Mouse (Mus musculus): ENCODE measurements at regions not wholly inside any gene's neighbourhood (a gene's known extent, or its start where the extent isn't known, plus 50 kb on each side); places are given as distances from the start of the nearest gene placed in this dataset.

DNA sequence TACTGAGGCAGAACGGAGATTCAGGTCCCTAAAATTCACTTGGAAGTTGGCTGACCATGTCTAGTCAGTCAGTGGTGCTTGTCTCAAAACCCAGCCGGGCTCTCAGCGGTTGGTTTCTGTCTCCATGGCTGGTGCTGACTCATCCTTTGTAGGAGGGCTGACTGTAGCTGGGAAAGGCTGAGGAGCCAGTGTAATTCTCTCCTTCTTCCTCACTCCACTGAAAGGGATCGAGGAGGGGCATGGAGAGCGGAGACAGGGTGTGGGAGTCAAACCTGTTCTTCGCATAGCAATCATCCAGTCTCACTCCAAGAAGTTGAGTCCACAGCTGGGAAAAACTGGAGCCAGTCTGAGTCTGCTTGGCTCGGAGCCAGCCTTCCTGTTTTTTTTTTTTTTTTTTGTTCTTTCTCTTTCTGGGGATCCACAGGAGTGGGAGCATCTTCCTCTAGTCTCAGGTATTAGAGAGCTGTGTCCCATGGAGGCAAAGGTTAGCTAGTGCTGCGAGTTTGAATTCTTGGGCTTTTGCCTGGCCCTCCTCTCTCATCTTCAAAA lies 80.4 kb upstream of the Calcoco1 start:
- WGBS: 53% methylated on average over 8 of the region's 8 CpGs
- no peaks in the 10 kb centered on the region for H3K4me1 ChIP-seq (ENCODE audit: control insufficient read depth, insufficient read depth, low read length)
- no peak overlapping the region for H3K27ac ChIP-seq (ENCODE audit: control insufficient read depth, insufficient read depth, low read depth, low read length, poor library complexity)
- no peak for TF ChIP-seq CTCF (IDR thresholded peaks at IDR 0.05; ENCODE audit: control insufficient read depth, insufficient read depth, low read length)
- TF ChIP-seq POLR2A (IDR thresholded peaks at IDR 0.05; ENCODE audit: borderline replicate concordance, control insufficient read depth, low read depth, low read length): no peak
- no peak overlapping the region for H3K4me3 ChIP-seq (replicated peaks; ENCODE audit: control insufficient read depth, low read depth, low read length)

DNA sequence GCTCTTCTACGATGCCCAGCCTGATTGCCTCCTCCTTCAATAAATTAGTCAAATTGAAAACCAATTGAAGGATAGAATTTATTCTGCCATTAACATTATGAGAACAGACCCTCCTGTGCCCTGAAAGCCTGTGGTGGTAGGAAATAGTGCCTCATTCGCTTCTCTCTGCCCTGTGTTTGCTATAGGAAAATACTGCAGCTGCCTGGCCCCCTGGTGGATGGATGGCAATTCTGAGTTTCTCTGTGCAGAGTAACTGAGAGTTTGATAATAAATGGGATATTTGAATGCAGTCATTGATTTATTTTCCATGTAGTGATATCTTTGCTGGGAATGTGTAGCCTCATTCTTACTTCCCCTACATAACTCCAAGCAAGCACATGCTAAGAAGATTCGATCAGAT lies 85.4 kb upstream of the Calcoco1 start:
- Histone ChIP-seq H3K4me3 (replicated peaks; ENCODE audit: control insufficient read depth, low read depth, low read length) (no peak overlapping the region), H3K27ac (ENCODE audit: control insufficient read depth, insufficient read depth, low read depth, low read length, poor library complexity) (no peak overlapping the region), H3K4me1 (ENCODE audit: control insufficient read depth, insufficient read depth, low read length) (no peaks in the 10 kb centered on the region)
- TF ChIP-seq CTCF (IDR thresholded peaks at IDR 0.05; ENCODE audit: control insufficient read depth, insufficient read depth, low read length) (no peak), POLR2A (IDR thresholded peaks at IDR 0.05; ENCODE audit: borderline replicate concordance, control insufficient read depth, low read depth, low read length) (no peak)
- WGBS: 54% methylated on average over 3 of the region's 3 CpGs

DNA sequence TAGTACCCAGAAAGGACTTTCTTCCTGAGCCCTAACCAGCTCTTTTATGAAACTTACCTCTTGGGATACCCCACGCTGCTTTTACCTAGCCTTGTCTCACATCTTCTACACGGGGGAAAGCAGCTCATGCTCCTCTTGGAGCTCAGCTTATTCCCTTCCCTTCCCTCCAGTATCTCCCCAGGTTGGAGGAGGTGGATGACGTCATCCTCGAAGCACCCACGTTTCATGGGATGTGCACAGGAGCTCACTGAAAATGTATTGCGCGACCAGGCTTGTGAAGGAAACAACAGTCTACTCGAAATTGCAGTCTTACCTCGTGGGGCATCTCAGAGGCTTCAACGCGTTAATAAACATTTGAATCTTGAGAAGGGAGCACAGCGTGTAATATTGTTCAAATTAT lies 97.2 kb upstream of the Calcoco1 start:
- H3K4me1 ChIP-seq (ENCODE audit: control insufficient read depth, insufficient read depth, low read length): no peaks in the 10 kb centered on the region
- no peak overlapping the region for H3K4me3 ChIP-seq (replicated peaks; ENCODE audit: control insufficient read depth, low read depth, low read length)
- 75% methylated on average over 12 of the region's 12 CpGs for WGBS
- no peak overlapping the region for H3K27ac ChIP-seq (ENCODE audit: control insufficient read depth, insufficient read depth, low read depth, low read length, poor library complexity)
- TF ChIP-seq POLR2A (IDR thresholded peaks at IDR 0.05; ENCODE audit: borderline replicate concordance, control insufficient read depth, low read depth, low read length) (no peak), CTCF (IDR thresholded peaks at IDR 0.05; ENCODE audit: control insufficient read depth, insufficient read depth, low read length) (no peak)

DNA sequence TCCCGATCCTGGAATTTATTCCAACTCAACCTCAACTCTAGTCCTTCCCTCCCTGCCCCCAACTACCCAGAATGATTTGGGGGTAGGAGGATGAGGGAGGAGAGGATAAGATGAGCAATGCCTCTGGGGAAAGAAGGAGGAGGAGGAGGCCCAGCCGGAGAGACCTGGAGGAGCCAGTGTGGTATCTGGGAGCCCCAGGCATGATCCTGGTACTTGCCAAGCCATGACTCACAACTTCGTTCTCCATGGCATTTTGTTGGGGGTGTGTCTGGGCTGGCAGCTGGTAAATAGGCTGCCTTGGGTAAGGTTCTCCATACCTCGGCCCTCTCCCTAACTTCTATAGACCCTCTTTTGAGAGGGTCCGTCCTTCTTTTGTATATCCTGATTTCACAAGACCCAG lies 81.2 kb upstream of the Hoxc13 start:
- H3K27ac ChIP-seq (ENCODE audit: control insufficient read depth, insufficient read depth, low read depth, low read length, poor library complexity): no peak overlapping the region
- TF ChIP-seq POLR2A (IDR thresholded peaks at IDR 0.05; ENCODE audit: borderline replicate concordance, control insufficient read depth, low read depth, low read length) (no peak), CTCF (IDR thresholded peaks at IDR 0.05; ENCODE audit: control insufficient read depth, insufficient read depth, low read length) (no peak)
- H3K4me3 ChIP-seq (replicated peaks; ENCODE audit: control insufficient read depth, low read depth, low read length): no peak overlapping the region
- 76% methylated on average over 5 of the region's 5 CpGs for WGBS
- H3K4me1 ChIP-seq (ENCODE audit: control insufficient read depth, insufficient read depth, low read length): no peaks in the 10 kb centered on the region

- WGBS: 75% methylated on average over 6 of the region's 6 CpGs
- no peak for TF ChIP-seq CTCF (IDR thresholded peaks at IDR 0.05; ENCODE audit: control insufficient read depth, insufficient read depth, low read length)
- no peak for TF ChIP-seq POLR2A (IDR thresholded peaks at IDR 0.05; ENCODE audit: borderline replicate concordance, control insufficient read depth, low read depth, low read length)
- no peak overlapping the region for H3K4me3 ChIP-seq (replicated peaks; ENCODE audit: control insufficient read depth, low read depth, low read length)
- H3K4me1 ChIP-seq (ENCODE audit: control insufficient read depth, insufficient read depth, low read length): no peaks in the 10 kb centered on the region
- no peak overlapping the region for H3K27ac ChIP-seq (ENCODE audit: control insufficient read depth, insufficient read depth, low read depth, low read length, poor library complexity)
Measured at GRCm38 (mm10) chr15:102862374-102862773, 58.5 kb upstream of the Hoxc13 start.

- 30% methylated on average over 3 of the region's 3 CpGs for WGBS
- no peak overlapping the region for H3K27ac ChIP-seq (ENCODE audit: control insufficient read depth, insufficient read depth, low read depth, low read length, poor library complexity)
- H3K4me3 ChIP-seq (replicated peaks; ENCODE audit: control insufficient read depth, low read depth, low read length): no peak overlapping the region
- H3K4me1 ChIP-seq (ENCODE audit: control insufficient read depth, insufficient read depth, low read length): no peaks in the 10 kb centered on the region
- TF ChIP-seq CTCF (IDR thresholded peaks at IDR 0.05; ENCODE audit: control insufficient read depth, insufficient read depth, low read length) (no peak), POLR2A (IDR thresholded peaks at IDR 0.05; ENCODE audit: borderline replicate concordance, control insufficient read depth, low read depth, low read length) (no peak)
Measured at GRCm38 (mm10) chr15:102866788-102867187, 54.1 kb upstream of the Hoxc13 start.

Data from bone marrow, adult 2 months (tissue).